Mouse (Mus musculus) adrenal gland (tissue): ENCODE data around the gene Arf1.
"Not testable (repeated sequence)": the region's sequence is repeated elsewhere in the genome, so short reads cannot be mapped to it uniquely, and the experiment has no call there.

ENCODE experiments used
- intact Hi-C: fragments of 180-260 bp; cut with DNase I; formaldehyde crosslinking; loops from one replicate; pipeline ENCODE4 v1.15.1; 2025

The Arf1 gene

GRCm38 (mm10) chr11:59227604-59228121 is 407 bp downstream of the Arf1 start:
- intact Hi-C loops, result no loop called here

- intact Hi-C loops, result no loop called here
Observed at GRCm38 (mm10) chr11:59226787-59227603, 1.1 kb downstream of the Arf1 start.

- intact Hi-C loops, result no loop called here
Observed at GRCm38 (mm10) chr11:59226251-59226650, 1.8 kb downstream of the Arf1 start.

- intact Hi-C loops, result no loop called here
Observed at GRCm38 (mm10) chr11:59225167-59225566, 2.9 kb downstream of the Arf1 start.

GRCm38 (mm10) chr11:59224470-59224869 is 3.6 kb downstream of the Arf1 start:
- intact Hi-C loops, result no loop called here

GRCm38 (mm10) chr11:59224025-59224424 is 4.0 kb downstream of the Arf1 start:
- intact Hi-C loops, result no loop called here

GRCm38 (mm10) chr11:59222306-59222705 is 5.8 kb downstream of the Arf1 start:
- intact Hi-C loops, result no loop called here

GRCm38 (mm10) chr11:59221604-59222003 is 6.5 kb downstream of the Arf1 start:
- intact Hi-C loops, result no loop called here

GRCm38 (mm10) chr11:59219064-59219463 is 9.0 kb downstream of the Arf1 start:
- intact Hi-C loops, result no loop called here

- intact Hi-C loops, result no loop called here
Observed at GRCm38 (mm10) chr11:59218389-59218998, 9.6 kb downstream of the Arf1 start.

- intact Hi-C loops, result no loop called here
Observed at GRCm38 (mm10) chr11:59216955-59217354, 11.1 kb downstream of the Arf1 start.

GRCm38 (mm10) chr11:59212892-59213494 is 15.1 kb downstream of the Arf1 start:
- intact Hi-C loops, result no loop called here

- intact Hi-C loops, result not testable (repeated sequence)
Observed at GRCm38 (mm10) chr11:59212320-59212719, 15.8 kb downstream of the Arf1 start.

GRCm38 (mm10) chr11:59211561-59211960 is 16.5 kb downstream of the Arf1 start:
- intact Hi-C loops, result not testable (repeated sequence)

GRCm38 (mm10) chr11:59210020-59210419 is 18.1 kb downstream of the Arf1 start:
- intact Hi-C loops, result no loop called here

- intact Hi-C loops, result no loop called here
Observed at GRCm38 (mm10) chr11:59209580-59209979, 18.5 kb downstream of the Arf1 start.

GRCm38 (mm10) chr11:59209003-59209441 is 19.0 kb downstream of the Arf1 start:
- intact Hi-C loops, result no loop called here

- intact Hi-C loops, result no loop called here
Observed at GRCm38 (mm10) chr11:59208153-59208831, 19.8 kb downstream of the Arf1 start, which contains the start of gene 2310033P09Rik. Gene 2310033P09Rik (plus strand): TSS chr11:59208321.

GRCm38 (mm10) chr11:59202081-59202995 is 25.7 kb downstream of the Arf1 start, which contains the start of gene Mrpl55:
Gene Mrpl55 (plus strand): TSS chr11:59202486.
- intact Hi-C loops, result loop anchor here (1.0 kb wide), 1 partner anchor 11 kb away; no protein-coding TSS in a partner anchor
